Mouse (Mus musculus) ES-E14 (cell line): Measurements from ENCODE around the gene Ywhag. TPM values are rescaled to one million over a fixed set of nuclear protein-coding genes. Genes with fewer than 3 reads are reported as not detected.

Experiments used
- DNase-seq: peaks from one replicate; pipeline ENCODE4 v3.0.0-alpha.2; 2013; ENCODE audit warnings: low read depth, low spot score
- H3K27ac ChIP-seq: 2 replicates; pipeline ENCODE4 v1.5.1; 2012; ENCODE audit warnings: low read depth, mild to moderate bottlenecking, low read length, moderate library complexity, mixed read lengths; ENCODE audit not compliant: poor library complexity, insufficient read depth, severe bottlenecking
- H3K36me3 ChIP-seq: 2 replicates; pipeline ENCODE4 v1.6.1; 2012; ENCODE audit warnings: mild to moderate bottlenecking, low read length, moderate library complexity, mixed read lengths; ENCODE audit not compliant: control insufficient read depth, poor library complexity, insufficient read depth, severe bottlenecking
- H3K4me1 ChIP-seq, 2 experiments: fragments of 150-350 bp in 1 of 2; sonication (generic) in 1 of 2; 2 replicates each; pipeline ENCODE4 v1.6.1; 2012; ENCODE audit warnings: low read length in 2 of 2, mild to moderate bottlenecking in 1 of 2, mixed read lengths in 1 of 2; ENCODE audit not compliant: control insufficient read depth in 2 of 2, insufficient read depth in 2 of 2, poor library complexity in 1 of 2
- H3K4me3 ChIP-seq, 2 experiments: fragments of 150-350 bp in 1 of 2; sonication (generic) in 1 of 2; 2 replicates each; pipeline ENCODE4 v1.5.1; 2012; ENCODE audit warnings: low read length in 2 of 2, low read depth in 1 of 2, mild to moderate bottlenecking in 1 of 2, mixed read lengths in 1 of 2; ENCODE audit not compliant: insufficient read depth in 1 of 2, poor library complexity in 1 of 2, severe bottlenecking in 1 of 2
- H3K9ac ChIP-seq: 2 replicates; pipeline ENCODE4 v1.6.1; 2012; ENCODE audit warnings: low read depth, mild to moderate bottlenecking, low read length, mixed read lengths; ENCODE audit not compliant: poor library complexity, insufficient read depth, severe bottlenecking
- H3K9me3 ChIP-seq: fragments of 150-350 bp; sonication (generic); 2 replicates; pipeline ENCODE4 v1.6.1; 2012; ENCODE audit warnings: low read depth, mild to moderate bottlenecking, low read length; ENCODE audit not compliant: control insufficient read depth, insufficient read depth
- CHD2 ChIP-seq: IDR thresholded peaks from 2 replicates; pipeline ENCODE4 v1.6.1; 2014; ENCODE audit warnings: mild to moderate bottlenecking, low read depth, low read length, inconsistent platforms
- HCFC1 ChIP-seq: IDR thresholded peaks from 2 replicates; pipeline ENCODE4 v1.6.1; 2012; ENCODE audit warnings: low read length, inconsistent platforms, borderline replicate concordance; ENCODE audit not compliant: insufficient read depth
- MAFK ChIP-seq: IDR thresholded peaks from 2 replicates; pipeline ENCODE4 v1.6.1; 2014; ENCODE audit warnings: mild to moderate bottlenecking, low read depth, low read length, inconsistent platforms; ENCODE audit not compliant: insufficient read depth
- ZC3H11A ChIP-seq: IDR thresholded peaks from 2 replicates; pipeline ENCODE4 v1.6.1; 2012; ENCODE audit warnings: low read depth, mild to moderate bottlenecking, inconsistent platforms, low read length, borderline replicate concordance
- ZNF384 ChIP-seq: IDR thresholded peaks from 2 replicates; pipeline ENCODE4 v1.6.1; 2012; ENCODE audit warnings: low read depth, low read length, inconsistent platforms
- in situ Hi-C, 2 experiments: fragments of 600-800 bp; cut with MboI; formaldehyde crosslinking; loops; one replicate each; pipeline ENCODE4 v1.15.1; 2025; ENCODE audit warnings: low sequenced_read_pairs in 2 of 2, inconsistent platforms in 1 of 2; ENCODE audit not compliant: unreplicated experiment in 2 of 2
- total RNA-seq: library from RNA; depleted of rRNA; stranded (reverse); fragments of 300-350 nt; gene quantifications from 2 replicates; pipeline ENCODE4 v1.2.3, GENCODE M21; 2012; rRNA removed

Gene Ywhag
- total RNA-seq = 109 and 176 TPM in 2 replicates

DNA sequence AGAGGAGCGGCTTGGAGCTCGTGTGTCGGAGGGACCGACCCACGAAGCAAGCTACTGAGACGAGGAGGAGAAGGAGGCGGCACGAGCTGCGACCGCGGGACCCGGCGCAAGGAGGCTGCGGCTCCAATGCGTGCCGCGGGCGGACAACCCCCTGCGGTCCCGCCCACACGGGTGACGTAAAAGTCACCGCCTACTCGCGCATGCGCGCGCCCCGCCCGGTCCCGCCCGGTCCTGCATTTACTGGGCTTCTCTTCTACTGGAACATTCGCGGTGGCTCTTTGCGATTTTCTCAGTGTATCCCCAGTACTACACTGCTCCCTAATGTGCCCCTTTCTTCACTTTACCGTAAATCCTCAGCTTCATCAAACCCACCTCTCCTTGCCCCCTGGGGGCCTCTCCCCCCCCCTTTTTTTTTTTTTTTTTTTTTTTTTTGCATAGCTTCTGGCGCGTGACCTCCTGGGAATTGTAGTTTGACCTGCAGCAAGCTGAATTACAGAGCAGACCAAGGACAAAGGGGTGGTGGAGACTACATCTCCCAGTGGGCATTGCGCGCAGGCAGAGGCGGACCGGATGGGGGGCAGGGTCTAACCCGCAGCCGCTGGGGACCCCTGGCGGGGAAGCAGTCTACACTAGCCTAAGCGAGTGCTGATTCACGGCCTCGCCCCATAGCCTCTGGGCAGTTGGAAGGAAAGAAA is at the start of gene Ywhag:
Gene Ywhag (minus strand): TSS at position 136 of the 695 bp plus-strand sequence.
- H3K27ac ChIP-seq = peak within 1 kb of the TSS; percentile 98
- in situ Hi-C loops = no loop called here
- DNase-seq = peak; percentile 93
- peak within 1 kb of the TSS; percentile 98 for H3K9ac ChIP-seq
- no peaks in the 10 kb centered on the region for H3K9me3 ChIP-seq
- peaks cover 23% of the 10 kb centered on the region for H3K36me3 ChIP-seq
- TF ChIP-seq ZNF384 (peak; percentile 100), MAFK (peak; percentile 74), CHD2 (peak; percentile 14; the same call in 1 of the 2 replicates), ZC3H11A (no peak), HCFC1 (peak; percentile 95)
- peaks cover 6 to 11% of the 10 kb centered on the region in 2 experiments; a peak in 3 of 4 replicates for H3K4me1 ChIP-seq
- H3K4me3 ChIP-seq = peak within 1 kb of the TSS; percentile 87 to 98

DNA sequence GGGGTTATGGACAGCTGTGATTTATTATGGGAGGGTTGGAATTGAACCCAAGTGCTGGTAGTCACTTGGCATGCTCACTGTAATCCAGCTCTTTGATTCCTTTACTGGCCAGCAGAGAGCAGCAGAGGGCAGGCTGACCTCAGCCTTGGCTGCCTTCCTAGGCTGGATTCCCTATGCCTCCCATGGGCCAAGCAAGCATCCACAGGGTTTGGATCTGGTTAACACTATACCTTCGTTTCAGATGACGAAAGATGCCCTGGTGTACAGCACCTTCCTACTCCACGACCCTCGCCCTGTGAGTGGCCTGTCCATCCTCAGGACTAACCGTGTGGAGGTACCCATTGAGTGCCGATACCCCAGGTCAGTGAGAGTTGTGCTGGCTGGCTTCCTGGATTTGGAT is 48.0 kb upstream of the Ywhag start:
- DNase-seq = no peak

DNA sequence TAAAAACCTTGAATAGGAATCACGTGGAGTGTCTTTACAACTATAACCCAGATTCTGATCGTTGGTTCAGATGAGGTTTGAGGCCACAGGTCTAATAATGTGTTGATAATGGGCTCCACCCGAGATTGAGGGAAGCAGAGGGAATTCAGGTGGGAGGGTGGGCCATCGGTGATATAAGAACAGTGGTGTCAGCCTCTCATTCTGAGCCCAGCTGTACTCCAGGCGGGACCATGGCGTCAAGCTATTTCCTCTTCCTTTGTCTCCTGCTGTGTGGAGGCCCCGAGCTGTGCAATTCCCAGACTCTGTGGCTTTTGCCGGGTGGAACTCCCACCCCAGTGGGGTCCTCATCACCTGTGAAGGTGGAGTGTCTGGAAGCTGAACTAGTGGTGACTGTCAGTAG is 45.5 kb upstream of the Ywhag start, which contains the start of gene Zp3:
Gene Zp3 (plus strand): TSS at position 196 of the 400 bp plus-strand sequence.
- in situ Hi-C loops = no loop called here
- peak within 1 kb of the TSS in 1 of 2 experiments; percentile 44; a peak in 2 of 4 replicates for H3K4me3 ChIP-seq
- peak within 1 kb of the TSS; percentile 46; the same call in 1 of the 2 replicates for H3K27ac ChIP-seq
- H3K36me3 ChIP-seq = no peaks in the 10 kb centered on the region
- DNase-seq = no peak
- TF ChIP-seq CHD2 = no peak
- H3K9ac ChIP-seq = peak within 1 kb of the TSS; percentile 29
- H3K4me1 ChIP-seq = peaks cover 0 to 14% of the 10 kb centered on the region in 2 experiments; a peak in 2 of 4 replicates
- no peaks in the 10 kb centered on the region for H3K9me3 ChIP-seq

More for the DNA sequence above, 48.0 kb upstream of the Ywhag start:
- no peak overlapping the region for H3K27ac ChIP-seq
- in situ Hi-C loops = no loop called here
- no peak overlapping the region for H3K4me3 ChIP-seq
- H3K4me1 ChIP-seq = peaks cover 0 to 9% of the 10 kb centered on the region in 2 experiments; a peak in 2 of 4 replicates
- TF ChIP-seq CHD2 = no peak
- TF ChIP-seq ZC3H11A = peak; percentile 49; the same call in 1 of the 2 replicates
- H3K9ac ChIP-seq = no peak overlapping the region
- H3K9me3 ChIP-seq = no peaks in the 10 kb centered on the region
- H3K36me3 ChIP-seq = no peaks in the 10 kb centered on the region

DNA sequence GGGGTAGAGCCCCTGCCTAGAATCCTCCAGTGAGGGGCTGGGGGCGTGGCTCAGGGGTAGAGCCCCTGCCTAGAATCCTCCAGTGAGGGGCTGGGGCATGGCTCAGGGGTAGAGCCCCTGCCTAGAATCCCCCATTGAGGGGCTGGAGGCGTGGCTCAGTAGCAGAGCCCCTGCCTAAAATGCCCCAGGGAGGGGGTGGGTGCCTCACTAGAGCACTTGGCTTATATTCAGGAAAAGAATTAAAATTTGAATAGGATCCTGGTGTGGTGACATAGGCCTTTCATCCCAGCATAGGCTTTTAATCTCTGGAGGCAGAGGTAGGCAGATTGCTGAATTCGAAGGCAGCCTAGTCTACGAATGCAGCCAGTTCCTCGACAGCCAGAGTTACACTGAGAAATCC is 45.0 kb upstream of the Ywhag start:
- no peak for DNase-seq
- Histone ChIP-seq H3K9me3 (no peaks in the 10 kb centered on the region), H3K36me3 (no peaks in the 10 kb centered on the region), H3K9ac (no peak overlapping the region), H3K27ac (peak overlapping the region; percentile 46; the same call in 1 of the 2 replicates), H3K4me1 (peaks cover 0 to 14% of the 10 kb centered on the region in 2 experiments; a peak in 2 of 4 replicates), H3K4me3 (no peak overlapping the region)
- in situ Hi-C loops = no loop called here
- TF ChIP-seq MAFK (no peak), ZNF384 (no peak), HCFC1 (no peak), ZC3H11A (no peak), CHD2 (no peak)
